Mouse (Mus musculus) effector memory CD4-positive, alpha-beta T cell, adult 5 months (primary cell): ENCODE data around the gene Il3. TPM values are rescaled to one million over a fixed set of nuclear protein-coding genes. Genes with fewer than 3 reads are reported as not detected.

ENCODE experiments used
- polyA plus RNA-seq: library from polyadenylated mRNA; unstranded; fragments of 100-300 nt; shearing (Covaris generic); gene quantifications from one replicate; pipeline ENCODE4 v1.2.1, GENCODE M21; 2017

The Il3 gene
- polyA plus RNA-seq, result not detected

DNA sequence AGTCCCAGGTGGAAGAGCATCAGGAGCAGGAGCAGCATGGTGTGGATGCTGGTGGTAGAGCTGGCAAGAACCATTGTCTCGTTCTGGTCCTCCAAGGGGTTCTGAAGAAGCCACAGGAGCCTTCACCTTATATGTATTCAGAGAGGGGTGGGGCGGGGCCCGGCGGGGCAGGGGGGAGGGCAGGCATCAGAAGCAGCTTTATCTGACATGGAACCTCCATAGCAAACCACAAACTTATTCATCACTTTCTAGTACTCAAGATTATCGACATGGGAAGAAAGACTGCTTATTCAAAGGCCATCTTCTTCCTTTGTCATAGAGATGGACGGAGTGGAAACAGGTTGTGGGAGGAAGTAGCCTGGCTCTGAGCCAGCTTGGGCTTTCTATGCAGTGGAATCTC is at the start of gene Il3:
Gene Il3 (minus strand): TSS at position 101 of the 400 bp plus-strand sequence.

GRCm38 (mm10) chr11:54303728-54304470 is 36.8 kb upstream of the Il3 start, which contains the start of gene Acsl6:
Acsl6 (plus strand) TSS chr11:54303798.

GRCm38 (mm10) chr11:54248940-54249717 is 17.9 kb downstream of the Il3 start, which contains the start of gene Csf2:
Csf2 (minus strand) TSS chr11:54249667.

Other genes with a start within 250 kb of the Il3 start
- gene Slc22a4, start 239.2 kb downstream of the Il3 start, polyA plus RNA-seq, result 0.85 TPM
- gene Pdlim4, start 198.3 kb downstream of the Il3 start, polyA plus RNA-seq, result 4.3 TPM
- 0.75 TPM for gene P4ha2, start 167.2 kb downstream of the Il3 start, polyA plus RNA-seq
- gene Csf2, start 17.6 kb downstream of the Il3 start, polyA plus RNA-seq, result 4.0 TPM
- gene Acsl6, start 36.5 kb upstream of the Il3 start, polyA plus RNA-seq, result not detected
- not detected for gene Meikin, start 103.4 kb upstream of the Il3 start, polyA plus RNA-seq
- 9.2 TPM for gene Fnip1, start 170.9 kb upstream of the Il3 start, polyA plus RNA-seq